Mouse (Mus musculus): ENCODE measurements around the gene B4galt5.

B4galt5 gene

DNA sequence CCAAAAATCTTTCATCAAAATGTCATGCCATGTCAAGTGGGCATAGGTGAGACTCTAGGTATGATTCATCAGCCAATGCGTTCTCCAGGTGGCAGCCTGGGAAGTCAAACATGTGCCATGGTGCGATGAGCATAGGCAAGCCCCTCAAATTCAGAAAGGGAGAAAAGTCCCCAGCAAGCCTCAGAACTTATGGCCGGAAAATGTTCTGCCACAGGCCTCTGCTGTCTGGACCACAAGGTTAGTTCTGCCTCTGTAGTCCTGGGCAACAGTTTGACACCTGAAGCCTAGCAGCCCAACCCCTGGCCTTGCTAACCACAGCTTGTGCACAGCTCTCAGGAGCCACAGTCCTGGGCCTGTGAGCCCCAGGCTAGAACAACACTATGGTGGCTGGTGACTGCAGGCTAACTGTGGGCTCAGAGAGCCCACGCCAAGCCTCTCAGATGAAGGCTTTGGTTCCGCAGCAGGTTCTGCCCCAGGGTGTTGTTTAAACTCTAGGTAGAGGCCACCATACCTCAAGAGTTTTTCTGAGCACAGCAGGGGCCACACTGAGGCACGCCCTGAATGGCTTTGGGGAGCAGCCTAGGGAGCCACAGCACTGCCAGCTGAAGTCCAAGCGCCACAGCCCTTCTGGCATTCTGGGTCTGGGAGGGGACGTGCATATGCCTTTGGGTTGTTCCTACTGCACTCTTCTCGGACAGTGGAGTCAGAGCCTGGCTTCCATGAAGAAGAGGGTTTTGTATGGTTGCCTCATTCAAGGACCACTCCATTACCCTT is 14.5 kb upstream of the B4galt5 start:
- DNase-seq (ENCODE audit: low read depth, low spot score), result no peak

DNA sequence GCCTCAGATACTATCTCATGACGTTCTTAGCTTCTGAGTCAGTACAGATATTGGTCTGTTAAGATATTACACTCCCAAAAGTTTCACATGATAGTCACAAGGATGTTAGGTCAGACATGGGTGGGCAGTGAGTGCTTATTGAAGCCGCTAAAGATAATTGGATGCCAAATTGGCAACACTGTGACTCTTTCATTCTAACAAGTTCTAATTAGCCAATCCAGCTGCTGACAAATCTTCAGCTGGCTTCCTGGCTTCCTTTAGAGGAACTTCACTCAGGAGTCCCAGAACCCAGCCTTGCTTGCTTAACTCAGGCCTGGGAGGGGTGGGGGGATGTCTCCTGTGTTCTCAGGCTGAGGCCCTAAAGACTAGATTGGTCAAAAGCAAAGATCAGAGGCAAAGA is 9.5 kb upstream of the B4galt5 start:
- DNase-seq (ENCODE audit: low read depth, low spot score), result no peak

DNA sequence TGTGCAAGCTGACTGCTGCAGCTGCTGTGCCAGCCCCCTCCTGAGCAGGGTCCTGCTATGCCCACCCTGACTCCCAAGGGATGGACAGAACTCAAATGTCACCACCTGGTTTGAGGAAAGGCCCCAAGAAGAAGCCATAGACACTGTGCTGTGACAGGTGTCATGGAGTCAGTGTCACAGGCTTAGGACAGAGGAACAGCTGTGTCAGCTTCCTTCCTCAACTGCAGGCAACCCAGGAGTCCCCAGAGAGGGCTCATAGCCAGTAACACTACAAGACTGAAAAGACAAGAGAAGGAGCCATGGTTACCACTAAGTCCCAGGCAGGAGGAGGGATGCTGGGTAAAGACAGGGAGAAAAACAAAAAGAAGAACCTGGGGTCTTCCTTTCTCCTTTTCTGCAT is 7.9 kb upstream of the B4galt5 start:
- no peak for DNase-seq (ENCODE audit: low read depth, low spot score)

DNA sequence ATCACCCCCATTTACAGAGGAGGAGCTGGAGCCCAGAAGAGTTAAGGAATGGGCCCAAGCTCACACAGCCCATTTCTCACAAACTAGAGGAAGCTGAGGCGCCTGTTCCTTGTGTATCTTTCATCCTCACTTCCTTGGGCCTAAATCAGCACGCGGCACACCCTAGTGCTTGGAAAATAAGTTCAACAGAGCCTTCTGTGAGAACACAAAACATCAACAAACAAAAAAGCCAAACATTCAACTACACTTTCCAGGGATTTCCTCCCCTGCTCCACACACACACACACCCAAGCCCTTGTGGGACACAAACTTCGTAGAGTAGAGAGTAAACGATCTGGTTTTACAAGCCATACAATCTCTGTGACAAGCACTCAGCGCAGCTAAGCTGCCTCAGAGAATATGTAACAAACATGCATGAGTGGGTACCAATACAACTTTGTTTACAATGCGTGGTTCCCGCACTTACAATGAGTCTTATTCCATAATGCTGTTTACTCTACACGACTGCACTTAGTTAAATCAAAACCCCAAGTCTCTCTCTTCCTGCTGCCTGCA is 5.7 kb upstream of the B4galt5 start:
- DNase-seq (ENCODE audit: low read depth, low spot score), result no peak

DNA sequence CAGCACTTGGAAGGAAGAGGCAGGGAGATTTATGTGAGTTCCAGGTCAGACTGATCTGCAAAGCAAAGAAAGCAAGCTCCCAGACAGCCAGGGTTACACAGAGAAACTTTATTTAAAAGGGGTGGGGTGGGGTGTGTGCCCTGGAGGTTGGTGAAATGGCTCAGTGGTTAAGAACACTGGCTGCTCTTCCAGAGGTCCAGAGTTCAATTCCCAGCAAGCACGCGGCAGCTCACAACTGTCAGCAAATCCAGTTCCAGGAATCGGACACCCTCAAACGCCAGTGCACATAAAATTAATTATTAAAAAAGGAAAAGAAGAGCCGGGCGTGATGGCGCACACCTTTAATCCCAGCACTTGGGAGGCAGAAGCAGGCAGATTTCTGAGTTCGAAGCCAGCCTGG is 5.1 kb upstream of the B4galt5 start:
- no peak for DNase-seq (ENCODE audit: low read depth, low spot score)

DNA sequence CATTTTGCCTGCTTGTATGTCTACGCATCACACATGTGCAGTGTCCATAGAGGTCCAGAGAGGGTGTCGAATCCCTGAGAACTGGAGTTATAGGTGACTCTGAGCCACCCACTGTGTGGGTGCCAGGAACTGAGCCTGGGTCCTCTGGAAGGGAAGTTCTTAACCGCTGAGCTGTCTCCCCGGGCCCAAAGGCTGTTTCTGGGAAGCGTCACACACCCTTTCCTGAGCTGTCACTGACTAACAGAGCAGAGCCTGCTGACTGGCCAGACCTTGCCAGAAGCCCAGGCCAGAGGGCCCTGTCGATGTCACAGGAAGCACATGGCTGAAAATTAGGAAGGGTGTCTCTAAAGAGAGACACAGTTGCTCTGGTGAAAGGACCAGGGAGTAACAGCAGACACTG is 3.5 kb upstream of the B4galt5 start:
- no peak for DNase-seq (ENCODE audit: low read depth, low spot score)

DNA sequence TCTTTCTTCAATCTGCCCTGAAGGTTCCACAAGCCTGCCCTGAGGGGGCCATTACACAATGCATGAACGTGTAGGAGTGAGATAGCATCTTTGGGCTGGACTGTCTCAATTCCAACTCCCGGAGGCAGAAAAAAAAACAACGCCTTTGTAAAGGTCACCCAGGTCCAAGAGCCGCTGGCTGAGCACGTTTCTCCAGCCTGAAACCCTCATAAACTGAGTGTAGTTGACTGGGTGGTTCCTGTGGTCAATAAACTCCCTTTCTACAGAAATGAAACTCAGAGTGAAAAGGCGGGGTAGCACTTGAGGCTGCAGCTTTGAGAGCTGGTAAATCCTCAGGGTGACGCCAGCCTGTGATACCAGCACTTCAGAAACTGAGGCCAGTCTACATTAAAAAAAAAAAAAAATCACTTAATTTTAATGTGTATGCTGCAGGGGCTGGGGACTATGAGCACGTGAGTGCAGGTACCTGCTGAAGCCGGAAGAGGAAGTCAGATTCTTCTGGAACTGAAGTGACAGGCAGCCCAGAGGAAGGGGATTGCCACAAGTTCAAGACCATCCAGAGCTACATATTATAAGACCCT is 2.5 kb upstream of the B4galt5 start:
- DNase-seq (ENCODE audit: low read depth, low spot score), result no peak

DNA sequence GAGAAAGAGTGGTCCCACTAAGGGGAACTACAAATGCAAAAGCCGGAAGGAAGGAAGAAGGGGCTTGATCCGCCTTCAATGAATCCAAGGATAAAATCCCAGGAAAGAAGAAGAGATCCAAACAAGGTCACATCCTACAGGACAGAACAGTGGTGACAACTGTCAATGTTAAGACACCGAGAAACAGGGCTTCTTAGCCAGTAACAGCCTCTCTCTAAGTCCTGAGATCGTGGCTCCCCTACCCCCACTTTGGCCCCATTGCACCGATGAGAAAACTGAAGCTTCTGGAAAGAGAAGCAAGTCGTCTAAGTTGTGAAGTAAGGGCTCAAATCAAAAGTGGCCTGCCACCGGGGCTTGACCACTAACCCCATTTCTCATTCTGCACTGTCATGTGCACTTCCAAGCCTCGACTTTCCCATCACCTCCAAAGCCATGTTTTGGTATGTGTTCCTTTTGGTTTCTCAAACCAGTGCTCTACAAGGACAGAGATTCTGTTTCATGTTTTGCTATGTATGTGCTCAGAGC is 1.2 kb upstream of the B4galt5 start:
- DNase-seq (ENCODE audit: low read depth, low spot score), result no peak

DNA sequence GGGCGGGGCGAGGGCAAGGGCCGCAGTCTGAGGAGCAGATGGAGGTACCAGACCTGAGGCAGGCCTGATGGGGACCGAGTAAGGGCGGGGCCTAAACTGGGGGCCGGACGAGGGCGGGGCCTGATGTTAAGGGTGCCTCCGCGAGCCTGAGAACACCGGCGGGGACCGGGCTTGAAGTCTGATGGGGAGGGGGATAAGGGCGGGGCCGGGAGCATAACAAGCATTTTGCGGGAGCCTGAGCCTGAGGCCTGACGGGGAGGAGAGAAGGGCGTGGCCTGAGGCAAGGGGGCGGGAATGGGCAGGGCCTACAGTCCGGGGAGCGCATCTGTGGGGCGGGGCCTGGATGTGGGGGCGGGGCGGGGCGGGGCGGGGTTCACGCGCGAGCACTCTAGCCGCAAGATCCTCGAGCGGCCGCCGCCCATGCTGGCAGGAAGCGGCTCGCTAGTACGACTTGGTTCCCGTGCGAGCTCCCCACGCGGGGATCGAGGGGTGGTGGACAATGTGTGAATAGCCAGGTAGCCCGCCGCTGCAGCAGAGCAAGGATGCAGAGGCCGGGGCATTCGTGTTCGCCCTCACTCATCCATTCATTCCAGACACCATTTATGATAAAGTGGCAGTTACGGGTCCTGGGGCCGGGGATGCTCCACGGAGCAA is 427 bp upstream of the B4galt5 start:
- DNase-seq (ENCODE audit: low read depth, low spot score), result peak; percentile 95

DNA sequence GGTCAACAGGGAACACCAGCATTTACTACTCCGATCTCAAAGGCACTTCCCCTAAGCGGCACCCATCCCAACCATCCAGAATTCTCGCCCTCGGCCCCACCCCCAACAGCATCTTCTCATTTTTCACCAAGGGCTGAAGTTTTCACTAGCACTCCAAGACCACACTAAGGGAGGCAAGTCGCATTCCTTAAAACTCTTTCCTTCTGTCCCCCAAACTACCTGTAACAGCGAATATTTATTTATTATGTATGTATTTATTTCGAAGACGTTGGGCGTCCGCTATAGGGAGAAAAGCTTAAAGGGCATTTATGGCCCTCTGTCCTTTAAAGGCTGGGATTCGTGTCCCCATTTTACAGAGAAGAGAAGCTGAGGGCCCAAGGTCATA is 1.0 kb downstream of the B4galt5 start:
- no peak for DNase-seq (ENCODE audit: low read depth, low spot score)

DNA sequence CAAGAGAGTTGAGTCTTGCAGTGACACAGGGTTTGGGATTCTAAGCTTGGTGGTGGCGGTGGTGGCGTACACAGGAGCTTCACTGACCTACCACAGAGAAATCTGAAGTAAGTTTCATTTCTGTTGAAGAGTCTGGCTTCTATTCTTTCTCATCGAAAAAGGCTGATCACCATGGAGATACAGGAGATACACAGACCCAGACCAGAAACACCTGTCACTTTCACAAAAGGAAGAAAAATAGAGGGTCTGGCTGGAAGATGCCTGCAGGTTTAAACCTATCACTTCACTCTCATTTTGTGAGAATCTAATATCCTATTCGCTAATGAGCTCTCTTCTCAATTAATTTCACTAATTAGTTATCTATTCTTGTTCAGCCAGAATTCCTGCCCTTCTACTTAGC is 1.6 kb downstream of the B4galt5 start:
- no peak for DNase-seq (ENCODE audit: low read depth, low spot score)

DNA sequence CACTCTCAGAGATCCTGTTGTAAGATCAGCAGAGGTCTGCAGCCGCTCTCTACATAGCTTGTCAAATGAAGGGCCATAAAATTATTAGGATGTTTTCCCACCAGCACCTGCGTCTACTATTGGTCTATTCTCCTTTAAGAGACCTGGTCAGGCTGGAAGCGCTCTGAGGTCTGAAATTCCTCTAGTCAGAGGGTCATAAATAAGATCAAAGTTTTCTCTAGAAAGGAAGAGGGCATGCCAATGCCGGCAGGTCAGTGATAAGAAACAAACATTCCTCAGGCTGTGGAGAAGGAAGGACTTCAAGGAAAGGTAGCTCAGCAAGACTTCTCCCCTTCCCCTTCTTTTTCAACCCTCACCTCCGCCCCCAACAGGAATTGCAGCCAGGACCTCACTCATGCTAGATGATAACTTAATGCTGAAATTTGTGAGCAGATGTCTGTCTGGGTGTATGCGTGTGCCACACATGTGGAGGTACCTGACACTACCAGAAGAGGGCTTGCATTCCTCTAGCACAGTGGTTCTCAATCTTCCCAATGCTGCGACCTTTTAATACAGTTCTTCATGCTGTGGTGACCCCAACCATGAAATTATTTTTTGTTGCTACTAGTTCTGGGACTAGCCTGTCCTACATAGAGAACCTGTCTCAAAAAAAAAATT is 3.3 kb downstream of the B4galt5 start:
- no peak for DNase-seq (ENCODE audit: low read depth, low spot score)

DNA sequence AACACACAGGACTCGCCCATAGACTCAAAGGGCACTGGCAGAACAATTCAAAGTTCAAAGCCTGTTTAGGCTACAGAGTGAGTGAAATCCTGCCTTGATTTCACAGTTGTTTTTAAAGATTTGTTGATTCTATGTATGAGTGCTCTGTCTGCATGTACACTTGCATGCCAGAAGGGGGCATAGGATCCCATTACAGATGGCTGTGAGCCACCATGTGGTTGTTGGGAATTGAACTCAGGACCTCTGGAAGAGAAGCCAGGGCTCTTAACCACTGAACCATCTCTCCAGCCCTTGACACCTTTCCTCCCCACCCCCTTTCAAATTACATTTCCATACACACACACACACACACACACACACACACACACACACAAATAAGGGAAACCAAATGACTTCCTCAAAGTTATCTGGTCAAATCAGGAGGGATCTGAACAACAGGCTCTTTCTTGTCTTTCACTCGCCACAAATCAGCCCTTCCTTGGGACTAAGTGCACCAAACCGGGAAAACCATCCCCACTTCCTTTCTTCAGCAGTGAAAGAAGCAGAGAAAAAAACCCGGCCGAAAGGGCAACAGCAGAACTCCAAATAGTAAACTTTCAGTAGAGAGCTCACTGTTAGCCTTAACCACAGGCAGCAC is 4.0 kb downstream of the B4galt5 start:
- no peak for DNase-seq (ENCODE audit: low read depth, low spot score)

DNA sequence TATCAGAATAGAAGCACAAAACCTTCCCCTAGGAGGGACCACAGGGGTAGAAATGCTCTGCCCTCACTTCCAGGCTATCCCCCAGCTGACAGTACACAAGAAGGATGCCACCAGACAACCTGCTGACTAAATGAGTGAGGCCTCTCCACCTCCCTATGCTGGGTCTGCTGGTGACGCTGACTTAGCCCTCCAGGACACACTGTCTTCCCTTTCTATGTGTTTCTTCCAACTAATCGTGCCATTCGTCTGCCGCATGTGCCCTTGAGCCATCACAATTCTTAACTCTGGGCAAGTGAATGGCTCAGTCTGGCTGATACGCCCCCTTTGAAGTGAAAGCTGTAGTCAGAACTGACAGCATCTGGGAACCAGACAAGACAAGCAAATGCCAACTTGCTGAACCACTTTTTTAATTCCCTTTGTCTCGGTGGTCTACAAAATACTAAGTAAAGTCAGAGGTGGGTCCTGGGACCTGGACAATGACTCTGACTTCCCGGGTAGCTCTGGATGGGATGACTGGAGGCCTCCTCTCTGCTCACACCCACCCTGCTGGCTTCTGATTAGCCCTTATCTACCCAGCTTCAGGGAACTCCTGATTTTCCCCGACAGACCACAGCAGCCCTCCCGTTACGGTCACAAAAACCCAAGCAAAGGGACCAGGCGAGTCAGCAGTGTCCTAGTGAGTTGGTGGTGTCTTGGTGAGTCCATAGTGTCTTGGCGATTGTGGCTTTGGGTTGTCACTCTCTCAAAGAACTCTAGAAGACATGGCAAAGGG is 5.4 kb downstream of the B4galt5 start:
- no peak for DNase-seq (ENCODE audit: low read depth, low spot score)

DNA sequence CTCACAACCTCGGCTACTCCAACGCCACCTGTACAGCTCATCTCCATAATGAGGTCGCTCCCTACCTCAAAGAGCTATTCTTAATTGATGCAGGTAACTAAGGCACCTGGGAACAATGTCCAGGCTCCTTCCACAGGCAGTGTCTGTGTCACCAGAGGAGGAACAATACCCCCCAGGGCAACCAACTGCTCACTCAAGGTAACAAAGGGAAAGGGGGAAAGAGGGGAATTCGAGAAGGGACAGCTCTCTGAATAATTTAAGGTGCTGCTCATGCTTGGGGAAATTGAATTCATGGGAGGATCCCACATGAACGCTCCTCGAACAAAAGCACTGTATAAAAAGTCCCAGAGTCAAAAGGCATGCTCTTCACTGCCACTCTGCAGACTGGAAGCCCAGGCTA is 6.1 kb downstream of the B4galt5 start:
- no peak for DNase-seq (ENCODE audit: low read depth, low spot score)

DNA sequence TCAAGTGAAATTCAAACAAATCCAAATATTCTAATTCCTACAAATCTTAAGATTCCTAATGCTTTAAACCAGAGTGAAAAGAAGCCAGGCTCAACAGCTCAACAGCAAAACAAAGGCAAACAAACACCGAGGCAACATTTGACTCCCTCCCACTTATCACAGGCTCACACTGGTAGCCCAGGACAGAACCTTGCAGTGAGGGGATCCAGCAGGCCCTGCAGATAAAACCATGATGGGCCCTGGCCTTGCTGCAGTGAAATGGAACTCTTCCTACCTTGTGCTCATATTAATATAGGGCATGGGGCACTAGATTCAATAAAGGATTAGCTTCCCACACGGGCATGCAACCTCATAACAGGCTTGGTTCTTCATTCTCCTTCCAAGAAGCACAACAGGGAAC is 11.4 kb downstream of the B4galt5 start:
- no peak for DNase-seq (ENCODE audit: low read depth, low spot score)

DNA sequence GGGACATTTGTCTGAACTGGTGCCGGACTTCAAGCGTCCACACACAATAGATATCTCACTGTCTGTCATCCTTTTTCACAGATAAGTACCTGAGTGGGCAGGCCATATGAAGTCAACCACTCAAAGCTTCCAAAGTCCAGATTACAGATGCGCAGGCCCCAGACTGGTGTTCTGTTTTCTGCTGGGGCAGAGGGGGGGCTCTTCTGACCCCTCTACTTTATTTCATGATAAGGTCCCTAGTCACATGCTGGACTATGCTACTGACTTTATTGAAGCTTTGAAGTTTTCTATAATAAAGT is 11.8 kb downstream of the B4galt5 start:
- no peak for DNase-seq (ENCODE audit: low read depth, low spot score)

DNA sequence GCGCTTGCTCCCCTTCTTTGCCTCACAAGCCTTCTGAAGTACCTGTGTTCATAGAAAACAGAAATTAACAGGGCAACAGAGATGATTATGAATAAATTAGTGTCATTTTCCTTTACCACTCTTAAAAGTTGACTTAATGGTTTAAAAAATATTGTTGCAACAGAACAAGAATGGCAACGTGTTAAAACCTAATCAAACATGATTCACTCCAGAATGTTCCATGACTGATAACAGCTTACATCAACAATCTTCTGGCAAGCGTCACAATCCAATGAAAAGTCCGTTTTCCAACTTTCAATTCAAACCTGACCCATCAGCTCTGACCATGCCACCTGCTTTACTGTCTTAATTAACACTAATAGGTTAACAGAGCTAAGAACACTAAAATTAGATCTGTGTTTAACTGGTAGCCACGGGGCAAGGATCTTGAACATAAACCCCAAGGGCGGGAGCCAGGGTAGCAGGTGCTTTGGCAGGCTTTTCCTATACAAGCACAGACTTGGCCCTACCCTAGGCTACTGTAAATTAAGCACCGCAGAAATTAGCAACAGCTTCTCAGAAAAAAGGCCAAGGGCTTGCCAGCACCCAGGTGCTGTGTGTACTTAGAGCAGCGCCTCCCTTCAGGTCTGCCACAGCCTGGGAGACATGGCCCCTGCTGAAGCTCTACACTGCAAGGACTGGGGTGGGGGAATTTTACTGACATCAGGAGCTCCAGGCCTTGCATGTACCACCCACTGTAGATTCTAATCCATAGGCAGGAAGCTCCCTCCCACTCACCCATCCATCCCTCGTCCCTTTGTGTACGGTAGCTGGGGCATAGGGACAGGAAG is 12.4 kb downstream of the B4galt5 start:
- no peak for DNase-seq (ENCODE audit: low read depth, low spot score)

DNA sequence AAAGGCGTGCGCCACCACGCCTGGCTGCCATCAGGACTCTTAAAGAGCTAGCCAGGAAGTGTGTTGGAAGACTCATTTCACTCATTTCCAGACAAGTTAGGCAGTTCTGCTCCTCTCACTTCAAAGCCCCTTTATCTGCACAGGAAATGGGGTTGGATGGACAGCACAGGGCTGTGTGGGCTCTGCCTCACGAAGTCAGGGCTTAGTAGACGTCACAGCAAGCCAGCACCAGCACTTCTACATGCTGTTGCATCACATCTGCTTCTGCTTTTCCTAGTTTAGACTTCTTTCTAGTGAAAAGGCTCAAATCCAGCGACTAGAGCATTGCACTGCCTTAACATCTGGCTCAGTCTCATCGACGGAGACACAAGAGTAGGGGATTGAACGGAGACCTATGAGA is 13.9 kb downstream of the B4galt5 start:
- DNase-seq (ENCODE audit: low read depth, low spot score), result no peak

DNA sequence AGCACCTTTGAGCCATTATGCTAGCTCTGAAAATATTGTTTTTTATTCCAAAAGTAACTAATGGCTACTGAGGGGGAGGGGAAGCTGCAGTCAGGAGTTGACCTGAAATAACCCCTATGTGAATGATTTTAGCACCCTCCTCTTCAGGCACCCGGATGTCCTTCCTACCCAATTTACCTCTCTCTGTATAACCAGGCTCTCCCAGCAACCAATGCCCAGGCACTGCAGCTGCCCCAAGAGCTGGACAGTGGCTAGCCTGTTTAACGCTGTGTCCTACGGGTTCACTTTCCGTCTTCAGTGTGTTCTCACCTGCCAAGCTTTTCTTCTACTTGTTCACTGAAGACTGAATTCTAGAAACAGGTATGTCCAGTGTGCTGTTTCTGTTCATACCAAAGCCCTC is 14.7 kb downstream of the B4galt5 start:
- no peak for DNase-seq (ENCODE audit: low read depth, low spot score)

Data from WW6 (cell line).